Mouse (Mus musculus) heart, embryonic 15.5 days (tissue): ENCODE data around the gene Mpzl1. TPM values are rescaled to one million over a fixed set of nuclear protein-coding genes. Genes with fewer than 3 reads are reported as not detected.
A peak's percentile ranks its signal among the peaks of the same experiment; 100 is the strongest.
"Not testable (repeated sequence)": the region's sequence is repeated elsewhere in the genome, so short reads cannot be mapped to it uniquely, and the experiment has no call there.

Source experiments
- ATAC-seq: fragments of 200-750 bp; cut with Nextera tagmentation; replicated peaks from 2 replicates; pipeline ENCODE4 v1.8.0; 2017; ENCODE audit warnings: low read depth, moderate TSS enrichment; ENCODE audit not compliant: insufficient number of reproducible peaks, insufficient read depth, low FRiP score
- H3K27ac ChIP-seq: fragments of 300-500 bp; sonication (generic); 2 replicates; pipeline ENCODE4 v1.5.1; 2015; ENCODE audit warnings: mild to moderate bottlenecking, inconsistent platforms
- H3K27me3 ChIP-seq: fragments of 300-500 bp; sonication (generic); 2 replicates; pipeline ENCODE4 v1.6.1; 2015; ENCODE audit warnings: inconsistent platforms
- H3K36me3 ChIP-seq: fragments of 300-500 bp; sonication (generic); 2 replicates; pipeline ENCODE4 v1.6.1; 2015; ENCODE audit warnings: mild to moderate bottlenecking, inconsistent platforms
- H3K4me1 ChIP-seq: fragments of 300-500 bp; sonication (generic); replicated peaks from 2 replicates; pipeline ENCODE4 v1.6.1; 2015; ENCODE audit warnings: inconsistent platforms
- H3K4me2 ChIP-seq: fragments of 300-500 bp; sonication (generic); 2 replicates; pipeline ENCODE4 v1.6.1; 2015; ENCODE audit warnings: inconsistent platforms, mild to moderate bottlenecking, moderate library complexity
- H3K4me3 ChIP-seq: fragments of 300-500 bp; sonication (generic); 2 replicates; pipeline ENCODE4 v1.5.1; 2015; ENCODE audit warnings: mild to moderate bottlenecking, inconsistent platforms
- H3K9ac ChIP-seq: fragments of 300-500 bp; sonication (generic); 2 replicates; pipeline ENCODE4 v1.6.1; 2015; ENCODE audit warnings: mild to moderate bottlenecking, inconsistent platforms
- H3K9me3 ChIP-seq: fragments of 300-500 bp; sonication (generic); replicated peaks from 2 replicates; pipeline ENCODE4 v1.6.1; 2016; ENCODE audit warnings: inconsistent platforms
- whole genome bisulfite sequencing: fragments of 180-500 bp; shearing (Covaris S2); methylation state at CpG from one replicate; pipeline ENCODE4 v1.1.7; 2015; ENCODE audit warnings: mixed read lengths; 5-methylcytosine and 5-hydroxymethylcytosine counted together
- polyA plus RNA-seq: library from polyadenylated mRNA; unstranded; fragments of >200 nt; fragmentation: Nextera tagmentation; extraction: Ambion mirVana; gene quantifications from 2 replicates; pipeline ENCODE4 v1.2.1, GENCODE M21; 2015

Gene Mpzl1
- 89.9 and 105 TPM in 2 replicates for polyA plus RNA-seq

- H3K9me3 ChIP-seq, result no peaks in the 10 kb centered on the region
- peak within 1 kb of the TSS; percentile 74 for H3K4me2 ChIP-seq
- H3K27ac ChIP-seq, result peak within 1 kb of the TSS; percentile 98
- H3K4me1 ChIP-seq, result peaks cover 39% of the 10 kb centered on the region
- peak within 1 kb of the TSS; percentile 94 for H3K4me3 ChIP-seq
- H3K27me3 ChIP-seq, result no peaks in the 10 kb centered on the region
- H3K36me3 ChIP-seq, result no peaks in the 10 kb centered on the region
- ATAC-seq, result peak; percentile 99
- peak within 1 kb of the TSS; percentile 90 for H3K9ac ChIP-seq
- WGBS, result under 1% methylated on average over 54 of the region's 73 CpGs
Measured at GRCm38 (mm10) chr1:165634151-165634884, at the start of gene Mpzl1. Gene Mpzl1 (minus strand): TSS chr1:165634538.

GRCm38 (mm10) chr1:165682056-165682853 lies 47.9 kb upstream of the Mpzl1 start:
- ATAC-seq, result no peak
- no peak overlapping the region for H3K4me2 ChIP-seq
- WGBS, result 55% methylated on average over 18 of the region's 18 CpGs
- H3K27ac ChIP-seq, result peak overlapping the region; percentile 53
- H3K4me3 ChIP-seq, result no peak overlapping the region
- H3K9ac ChIP-seq, result no peak overlapping the region
- no peaks in the 10 kb centered on the region for H3K27me3 ChIP-seq
- H3K4me1 ChIP-seq, result peaks cover 95% of the 10 kb centered on the region
- H3K36me3 ChIP-seq, result no peaks in the 10 kb centered on the region
- H3K9me3 ChIP-seq, result no peaks in the 10 kb centered on the region

GRCm38 (mm10) chr1:165681045-165681794 lies 46.9 kb upstream of the Mpzl1 start:
- H3K4me3 ChIP-seq, result no peak overlapping the region
- no peak overlapping the region for H3K9ac ChIP-seq
- no peaks in the 10 kb centered on the region for H3K9me3 ChIP-seq
- H3K27me3 ChIP-seq, result no peaks in the 10 kb centered on the region
- peaks cover 94% of the 10 kb centered on the region for H3K4me1 ChIP-seq
- no peak for ATAC-seq
- whole genome bisulfite sequencing, result 58% methylated on average over 13 of the region's 13 CpGs
- no peaks in the 10 kb centered on the region for H3K36me3 ChIP-seq
- H3K27ac ChIP-seq, result peak overlapping the region; percentile 73
- no peak overlapping the region for H3K4me2 ChIP-seq

GRCm38 (mm10) chr1:165680086-165680485 lies 45.7 kb upstream of the Mpzl1 start:
- H3K36me3 ChIP-seq, H3K27me3 ChIP-seq, H3K9me3 ChIP-seq, H3K4me3 ChIP-seq, ATAC-seq, H3K9ac ChIP-seq, H3K4me2 ChIP-seq: not testable (repeated sequence)
- Histone ChIP-seq H3K27ac (peak overlapping the region; percentile 73), H3K4me1 (peaks cover 95% of the 10 kb centered on the region)

- H3K4me3 ChIP-seq, result no peak overlapping the region
- no peaks in the 10 kb centered on the region for H3K36me3 ChIP-seq
- peaks cover 95% of the 10 kb centered on the region for H3K4me1 ChIP-seq
- ATAC-seq, result 0 out of 2 replicates have a peak, but pooled peaks have one; percentile 33
- H3K27ac ChIP-seq, result peak overlapping the region; percentile 73
- H3K27me3 ChIP-seq, result no peaks in the 10 kb centered on the region
- 30% methylated on average over 3 of the region's 3 CpGs for WGBS
- H3K4me2 ChIP-seq, result no peak overlapping the region
- no peaks in the 10 kb centered on the region for H3K9me3 ChIP-seq
- no peak overlapping the region for H3K9ac ChIP-seq
Measured at GRCm38 (mm10) chr1:165679618-165679997, 45.3 kb upstream of the Mpzl1 start.

GRCm38 (mm10) chr1:165678861-165679617 lies 44.7 kb upstream of the Mpzl1 start:
- Histone ChIP-seq H3K36me3 (no peaks in the 10 kb centered on the region), H3K4me2 (no peak overlapping the region), H3K4me3 (no peak overlapping the region), H3K27ac (peak overlapping the region; percentile 73), H3K27me3 (no peaks in the 10 kb centered on the region), H3K4me1 (peaks cover 95% of the 10 kb centered on the region), H3K9ac (no peak overlapping the region), H3K9me3 (no peaks in the 10 kb centered on the region)
- WGBS, result 74% methylated on average over 15 of the region's 15 CpGs
- ATAC-seq, result no peak

GRCm38 (mm10) chr1:165677558-165677957 lies 43.2 kb upstream of the Mpzl1 start:
- Histone ChIP-seq H3K9ac (no peak overlapping the region), H3K36me3 (no peaks in the 10 kb centered on the region), H3K27me3 (no peaks in the 10 kb centered on the region), H3K4me2 (no peak overlapping the region), H3K9me3 (no peaks in the 10 kb centered on the region), H3K4me3 (no peak overlapping the region), H3K27ac (peak overlapping the region; percentile 74), H3K4me1 (peaks cover 87% of the 10 kb centered on the region)
- WGBS, result 45% methylated on average over 4 of the region's 4 CpGs
- no peak; the same call in 1 of the 2 replicates for ATAC-seq

GRCm38 (mm10) chr1:165676993-165677392 lies 42.7 kb upstream of the Mpzl1 start:
- Histone ChIP-seq H3K27ac (peak overlapping the region; percentile 74), H3K36me3 (no peaks in the 10 kb centered on the region), H3K27me3 (no peaks in the 10 kb centered on the region), H3K4me3 (no peak overlapping the region), H3K4me1 (peaks cover 87% of the 10 kb centered on the region), H3K4me2 (no peak overlapping the region), H3K9me3 (no peaks in the 10 kb centered on the region), H3K9ac (no peak overlapping the region)
- peak; percentile 37; the same call in 1 of the 2 replicates for ATAC-seq
- WGBS, result 24% methylated on average over 3 of the region's 3 CpGs

- H3K4me1 ChIP-seq, result peaks cover 81% of the 10 kb centered on the region
- H3K4me3 ChIP-seq, result no peak overlapping the region
- peak overlapping the region; percentile 74; the same call in 1 of the 2 replicates for H3K27ac ChIP-seq
- H3K9ac ChIP-seq, result no peak overlapping the region
- no peaks in the 10 kb centered on the region for H3K9me3 ChIP-seq
- H3K36me3 ChIP-seq, result 0 out of 2 replicates have a peak, but pooled peaks cover 3% of the 10 kb centered on the region
- 76% methylated on average over 9 of the region's 9 CpGs for WGBS
- no peak for ATAC-seq
- H3K27me3 ChIP-seq, result no peaks in the 10 kb centered on the region
- H3K4me2 ChIP-seq, result no peak overlapping the region
Measured at GRCm38 (mm10) chr1:165675167-165675566, 40.8 kb upstream of the Mpzl1 start.

- no peak overlapping the region for H3K27ac ChIP-seq
- H3K9ac ChIP-seq, result no peak overlapping the region
- H3K36me3 ChIP-seq, result 0 out of 2 replicates have a peak, but pooled peaks cover 3% of the 10 kb centered on the region
- H3K4me3 ChIP-seq, result no peak overlapping the region
- H3K9me3 ChIP-seq, result no peaks in the 10 kb centered on the region
- no peak overlapping the region for H3K4me2 ChIP-seq
- peaks cover 80% of the 10 kb centered on the region for H3K4me1 ChIP-seq
- WGBS, result 79% methylated on average over 9 of the region's 9 CpGs
- no peak for ATAC-seq
- H3K27me3 ChIP-seq, result no peaks in the 10 kb centered on the region
Measured at GRCm38 (mm10) chr1:165672355-165672754, 38.0 kb upstream of the Mpzl1 start.
